Mouse (Mus musculus): ENCODE results near the gene Ube2b. TPM values are rescaled to one million over a fixed set of nuclear protein-coding genes. Genes with fewer than 3 reads are reported as not detected.
A peak's percentile ranks its signal among the peaks of the same experiment; 100 is the strongest.

The Ube2b gene
- polyA plus RNA-seq, 1 experiment = 122 TPM

DNA sequence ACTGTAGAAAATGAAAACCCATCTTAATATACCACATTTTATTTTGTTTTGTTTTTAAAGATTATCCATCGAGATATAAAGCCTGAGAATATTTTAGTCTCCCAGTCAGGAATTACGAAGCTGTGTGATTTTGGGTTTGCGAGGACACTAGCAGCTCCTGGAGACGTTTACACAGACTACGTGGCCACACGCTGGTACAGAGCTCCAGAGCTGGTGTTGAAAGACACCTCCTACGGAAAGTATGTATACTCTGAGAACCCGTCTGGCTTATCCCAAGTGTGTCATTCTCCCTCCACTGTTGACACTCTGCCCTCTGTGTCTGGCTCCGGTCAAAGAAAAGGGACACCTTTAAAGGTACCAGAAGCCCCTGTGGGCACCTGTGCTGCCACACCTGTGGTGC is 17.7 kb upstream of the Ube2b start:
- no peak overlapping the region for H3K4me3 ChIP-seq (replicated peaks; ENCODE audit: control insufficient read depth, low read depth, low read length)
- no peaks in the 10 kb centered on the region for H3K4me1 ChIP-seq (ENCODE audit: control insufficient read depth, insufficient read depth, low read length)
- H3K27ac ChIP-seq (ENCODE audit: control insufficient read depth, insufficient read depth, low read depth, low read length, poor library complexity) = no peak overlapping the region
- no peak for TF ChIP-seq CTCF (IDR thresholded peaks at IDR 0.05; ENCODE audit: control insufficient read depth, insufficient read depth, low read length)
- no peak for TF ChIP-seq POLR2A (IDR thresholded peaks at IDR 0.05; ENCODE audit: borderline replicate concordance, control insufficient read depth, low read depth, low read length)
- 83% methylated on average over 9 of the region's 9 CpGs for WGBS

DNA sequence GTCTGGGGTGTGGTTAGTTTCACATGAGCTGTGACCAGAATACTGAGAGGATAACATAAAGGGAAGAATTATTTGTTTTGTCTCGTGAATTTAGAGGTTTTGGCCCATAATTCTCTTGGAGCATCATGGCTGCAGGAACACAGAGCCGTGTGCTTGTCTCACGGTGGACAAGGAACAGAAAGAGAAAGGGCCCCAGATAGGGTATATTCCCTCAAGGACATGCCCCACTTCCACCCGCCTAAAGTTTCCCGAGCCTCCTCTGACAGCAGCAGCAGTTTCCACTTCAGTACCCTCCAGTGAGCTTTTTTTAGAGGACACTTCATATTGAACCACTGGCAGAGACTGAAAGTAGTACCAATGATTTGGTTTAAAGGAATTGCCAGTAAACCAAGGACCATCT is 11.0 kb upstream of the Ube2b start:
- Histone ChIP-seq H3K27ac (ENCODE audit: control insufficient read depth, insufficient read depth, low read depth, low read length, poor library complexity) (no peak overlapping the region), H3K4me3 (replicated peaks; ENCODE audit: control insufficient read depth, low read depth, low read length) (no peak overlapping the region), H3K4me1 (ENCODE audit: control insufficient read depth, insufficient read depth, low read length) (no peaks in the 10 kb centered on the region)
- 74% methylated on average over 5 of the region's 5 CpGs for WGBS
- TF ChIP-seq POLR2A (IDR thresholded peaks at IDR 0.05; ENCODE audit: borderline replicate concordance, control insufficient read depth, low read depth, low read length) (no peak), CTCF (IDR thresholded peaks at IDR 0.05; ENCODE audit: control insufficient read depth, insufficient read depth, low read length) (no peak)

DNA sequence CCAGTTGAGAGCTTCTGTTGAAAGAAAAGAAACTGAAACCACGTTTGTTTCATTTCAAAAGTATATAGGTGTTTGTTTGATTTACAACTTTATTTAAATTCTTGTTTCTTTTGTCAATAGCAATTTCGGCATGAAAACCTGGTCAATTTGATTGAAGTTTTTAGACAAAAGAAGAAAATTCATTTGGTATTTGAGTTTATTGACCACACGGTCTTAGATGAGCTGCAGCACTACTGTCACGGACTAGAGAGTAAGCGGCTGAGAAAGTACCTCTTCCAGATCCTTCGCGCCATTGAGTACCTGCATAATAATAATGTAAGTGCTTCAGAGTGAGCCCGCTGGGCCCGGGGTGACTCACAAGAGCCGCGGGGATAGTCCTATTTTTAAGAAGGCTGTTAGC is 10.4 kb upstream of the Ube2b start:
- WGBS = 87% methylated on average over 11 of the region's 11 CpGs

DNA sequence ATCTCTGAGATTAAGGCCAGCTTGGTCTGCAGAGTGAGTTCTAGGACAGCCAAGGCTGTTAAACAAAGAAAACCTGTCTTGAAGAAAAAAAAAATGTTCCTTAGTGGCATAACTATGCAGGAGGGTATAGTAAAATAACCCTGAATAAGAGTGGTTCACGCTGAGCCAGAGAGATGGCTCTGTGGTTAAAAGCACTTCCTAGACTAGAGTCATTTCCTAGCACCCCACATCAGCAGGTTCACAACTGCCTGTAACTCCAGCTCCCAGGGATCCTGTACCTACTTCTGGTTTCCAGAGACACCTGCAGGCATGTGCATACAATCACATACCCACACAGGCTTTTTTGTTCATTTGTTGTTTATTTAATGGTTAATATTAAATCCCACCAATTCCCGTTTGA is 5.0 kb upstream of the Ube2b start:
- Histone ChIP-seq H3K4me1 (ENCODE audit: control insufficient read depth, insufficient read depth, low read length) (no peaks in the 10 kb centered on the region), H3K4me3 (replicated peaks; ENCODE audit: control insufficient read depth, low read depth, low read length) (no peak overlapping the region), H3K27ac (ENCODE audit: control insufficient read depth, insufficient read depth, low read depth, low read length, poor library complexity) (no peak overlapping the region)
- TF ChIP-seq POLR2A (IDR thresholded peaks at IDR 0.05; ENCODE audit: borderline replicate concordance, control insufficient read depth, low read depth, low read length) (no peak), CTCF (IDR thresholded peaks at IDR 0.05; ENCODE audit: control insufficient read depth, insufficient read depth, low read length) (no peak)
- 30% methylated on average over 2 of the region's 2 CpGs for WGBS

More for the DNA sequence above, 10.4 kb upstream of the Ube2b start:
- no peak overlapping the region for H3K4me3 ChIP-seq (replicated peaks; ENCODE audit: control insufficient read depth, low read depth, low read length)
- TF ChIP-seq CTCF (IDR thresholded peaks at IDR 0.05; ENCODE audit: control insufficient read depth, insufficient read depth, low read length) = no peak
- no peak for TF ChIP-seq POLR2A (IDR thresholded peaks at IDR 0.05; ENCODE audit: borderline replicate concordance, control insufficient read depth, low read depth, low read length)
- H3K27ac ChIP-seq (ENCODE audit: control insufficient read depth, insufficient read depth, low read depth, low read length, poor library complexity) = no peak overlapping the region
- no peaks in the 10 kb centered on the region for H3K4me1 ChIP-seq (ENCODE audit: control insufficient read depth, insufficient read depth, low read length)

DNA sequence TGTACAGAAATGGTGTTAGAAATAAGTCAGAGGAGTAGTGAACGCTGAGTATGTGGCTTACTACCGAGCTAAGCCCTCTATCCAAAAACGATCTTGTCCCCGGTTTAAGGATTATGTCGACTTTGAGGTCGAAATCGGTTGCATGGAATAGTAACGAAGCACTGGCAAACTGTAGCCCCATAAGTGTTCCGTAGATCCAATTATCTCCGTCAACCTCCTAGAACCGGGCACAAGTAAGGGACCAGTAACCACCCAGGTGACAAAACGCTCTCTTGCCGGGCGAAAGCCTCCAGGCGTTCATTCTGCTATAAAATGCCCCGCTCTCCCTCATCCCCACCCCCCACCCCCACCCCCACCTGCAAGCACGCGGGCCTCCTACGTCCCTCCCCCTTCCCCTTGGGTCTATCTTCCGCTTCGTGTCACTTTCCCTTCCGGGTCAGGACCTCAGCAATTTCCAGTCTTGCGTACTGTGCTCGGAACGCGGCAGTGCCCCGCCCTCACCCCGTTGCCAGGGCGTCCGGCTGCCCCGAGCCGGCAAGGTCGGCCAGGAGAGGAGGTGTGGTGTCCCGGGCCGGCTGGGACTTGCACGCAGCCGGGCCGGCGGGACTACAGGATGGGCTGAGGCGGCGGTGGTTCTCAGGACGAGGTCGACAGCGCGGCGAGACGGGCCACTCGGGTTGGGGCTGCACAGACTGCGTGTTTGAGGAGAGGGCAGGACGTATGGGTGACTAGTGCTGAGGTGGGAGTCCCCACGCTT is 3.4 kb upstream of the Ube2b start, which contains the start of gene Cdkl3:
TSS of gene Cdkl3 (plus strand) at position 450 of the 757 bp plus-strand sequence.
- peak within 1 kb of the TSS; percentile 96 for H3K4me3 ChIP-seq (replicated peaks; ENCODE audit: control insufficient read depth, low read depth, low read length)
- no peak for TF ChIP-seq CTCF (IDR thresholded peaks at IDR 0.05; ENCODE audit: control insufficient read depth, insufficient read depth, low read length)
- peak; percentile 61; the same call in 1 of the 2 replicates for TF ChIP-seq POLR2A (IDR thresholded peaks at IDR 0.05; ENCODE audit: borderline replicate concordance, control insufficient read depth, low read depth, low read length)
- H3K27ac ChIP-seq (ENCODE audit: control insufficient read depth, insufficient read depth, low read depth, low read length, poor library complexity) = peak within 1 kb of the TSS; percentile 78
- no peaks in the 10 kb centered on the region for H3K4me1 ChIP-seq (ENCODE audit: control insufficient read depth, insufficient read depth, low read length)
- WGBS = under 1% methylated on average over 51 of the region's 51 CpGs

DNA sequence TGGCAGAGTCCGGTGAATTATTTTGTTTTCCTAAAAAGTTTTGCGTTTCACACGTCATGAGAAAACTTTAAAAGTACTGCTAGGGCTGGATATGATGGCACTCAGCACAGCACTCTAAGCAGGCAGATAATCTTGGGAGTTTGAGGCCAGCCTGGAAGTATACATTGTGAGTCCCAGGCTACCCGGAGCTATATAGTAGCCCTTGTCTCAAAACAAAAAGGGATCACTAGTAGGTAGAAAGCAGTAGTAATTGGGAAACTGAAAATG is 2.9 kb upstream of the Ube2b start:
- H3K4me3 ChIP-seq (replicated peaks; ENCODE audit: control insufficient read depth, low read depth, low read length) = peak overlapping the region; percentile 39
- peak overlapping the region; percentile 54; the same call in 1 of the 2 replicates for H3K27ac ChIP-seq (ENCODE audit: control insufficient read depth, insufficient read depth, low read depth, low read length, poor library complexity)
- H3K4me1 ChIP-seq (ENCODE audit: control insufficient read depth, insufficient read depth, low read length) = no peaks in the 10 kb centered on the region
- TF ChIP-seq POLR2A (IDR thresholded peaks at IDR 0.05; ENCODE audit: borderline replicate concordance, control insufficient read depth, low read depth, low read length) = no peak
- WGBS = 14% methylated on average over 4 of the region's 4 CpGs

DNA sequence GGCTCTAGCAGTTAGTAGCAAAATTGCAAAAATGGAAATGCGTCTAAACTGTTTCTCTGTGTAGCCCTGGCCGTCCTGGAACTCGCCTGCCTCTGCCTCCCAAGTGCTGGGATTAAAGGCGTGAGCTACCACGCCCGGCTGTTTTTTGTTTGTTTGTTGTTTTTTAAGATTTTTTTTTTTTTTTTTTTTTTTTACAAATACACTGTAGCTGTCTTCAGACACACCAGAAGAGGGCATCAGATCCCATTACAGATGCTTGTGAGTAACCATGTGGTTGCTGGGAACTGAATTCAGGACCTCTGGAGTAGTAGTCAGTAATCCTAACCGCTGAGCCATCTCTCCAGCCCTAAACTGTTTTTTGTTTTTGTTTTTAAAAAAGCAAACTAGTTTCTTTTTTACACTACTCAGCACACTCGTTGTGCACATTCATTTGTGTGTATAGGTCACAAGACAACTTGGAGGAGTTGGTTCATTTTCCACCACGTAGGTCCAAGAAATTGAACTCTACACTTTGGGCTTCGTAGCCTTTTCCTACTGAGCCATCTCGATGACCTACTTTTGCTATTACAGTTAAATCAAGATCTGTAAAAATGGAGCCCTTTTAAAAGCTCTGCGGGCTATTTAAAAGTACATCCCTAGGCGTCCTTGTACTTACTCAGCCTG is 2.4 kb upstream of the Ube2b start:
- TF ChIP-seq CTCF (IDR thresholded peaks at IDR 0.05; ENCODE audit: control insufficient read depth, insufficient read depth, low read length) (no peak), POLR2A (IDR thresholded peaks at IDR 0.05; ENCODE audit: borderline replicate concordance, control insufficient read depth, low read depth, low read length) (no peak)
- Histone ChIP-seq H3K4me1 (ENCODE audit: control insufficient read depth, insufficient read depth, low read length) (no peaks in the 10 kb centered on the region), H3K4me3 (replicated peaks; ENCODE audit: control insufficient read depth, low read depth, low read length) (no peak overlapping the region), H3K27ac (ENCODE audit: control insufficient read depth, insufficient read depth, low read depth, low read length, poor library complexity) (no peak overlapping the region)
- WGBS = 69% methylated on average over 13 of the region's 13 CpGs

DNA sequence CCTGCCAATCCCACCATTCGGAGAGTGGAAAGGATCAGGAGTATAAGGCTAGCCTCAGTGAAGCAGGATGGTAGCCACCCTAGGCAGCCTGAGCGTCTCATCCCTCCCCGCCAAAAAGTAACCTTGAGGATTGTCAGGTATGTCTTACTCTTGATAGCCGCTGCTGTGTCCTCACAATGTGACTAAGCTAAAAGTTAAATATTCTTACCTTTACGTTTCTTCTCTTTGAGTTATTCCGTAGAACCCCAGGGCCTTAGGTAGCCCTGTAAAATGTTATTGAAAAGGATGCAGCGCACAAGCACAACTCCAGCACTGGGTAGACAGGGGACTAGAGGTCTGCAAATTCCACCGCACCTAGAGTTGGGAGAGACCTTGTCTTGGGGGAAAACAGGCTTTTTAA is 1.3 kb upstream of the Ube2b start:
- H3K4me1 ChIP-seq (ENCODE audit: control insufficient read depth, insufficient read depth, low read length) = no peaks in the 10 kb centered on the region
- no peak overlapping the region for H3K4me3 ChIP-seq (replicated peaks; ENCODE audit: control insufficient read depth, low read depth, low read length)
- whole genome bisulfite sequencing = 92% methylated on average over 8 of the region's 8 CpGs
- H3K27ac ChIP-seq (ENCODE audit: control insufficient read depth, insufficient read depth, low read depth, low read length, poor library complexity) = no peak overlapping the region
- TF ChIP-seq CTCF (IDR thresholded peaks at IDR 0.05; ENCODE audit: control insufficient read depth, insufficient read depth, low read length) (no peak), POLR2A (IDR thresholded peaks at IDR 0.05; ENCODE audit: borderline replicate concordance, control insufficient read depth, low read depth, low read length) (no peak)
